Mouse (Mus musculus): Measurements from ENCODE around the gene Ahdc1.

GRCm38 (mm10) chr4:133042651-133043635, 31.9 kb downstream of the Ahdc1 start:
- no peak for TF ChIP-seq POLR2A (IDR thresholded peaks at IDR 0.05; ENCODE audit: low read depth, low read length)
- no peak for TF ChIP-seq CTCF (IDR thresholded peaks at IDR 0.05; ENCODE audit: extremely low read depth, insufficient read length, insufficient replicate concordance, low read depth, low read length)
